Mouse (Mus musculus): Measurements from ENCODE around the gene Ahdc1.

DNA sequence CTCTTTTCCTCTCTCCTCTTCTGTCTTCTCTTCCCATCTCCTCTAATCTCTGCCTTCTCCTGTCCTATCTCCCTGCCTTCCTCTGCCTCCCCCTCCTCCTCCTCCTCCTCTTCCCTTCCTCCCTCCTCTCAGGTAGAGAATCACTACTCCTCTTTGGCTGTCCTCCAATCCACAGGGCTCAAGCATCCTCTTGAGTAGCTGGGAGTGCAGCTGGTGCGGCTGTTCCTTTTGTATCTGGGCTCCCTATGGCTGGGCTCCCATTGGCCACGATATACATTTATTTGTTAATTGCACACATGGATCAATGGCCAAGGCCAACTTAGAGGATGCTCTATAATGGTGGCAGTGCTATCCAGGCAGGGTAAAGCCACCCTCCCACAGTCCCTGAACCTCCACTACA, 38.5 kb upstream of the Ahdc1 start:
- TF ChIP-seq SRF (IDR thresholded peaks at IDR 0.05; ENCODE audit: control insufficient read depth, insufficient read length, low read depth) (no peak), POLR2A (IDR thresholded peaks at IDR 0.05; ENCODE audit: insufficient read length, low read depth) (no peak), MAX (IDR thresholded peaks at IDR 0.05; ENCODE audit: low read depth) (no peak), REST (IDR thresholded peaks at IDR 0.05; ENCODE audit: insufficient read depth, insufficient read length) (no peak), USF1 (IDR thresholded peaks at IDR 0.05; ENCODE audit: low read depth) (no peak), MYOD1 (IDR thresholded peaks at IDR 0.05; ENCODE audit: control insufficient read depth in 1 of 3, insufficient read length in 2 of 3, low read depth in 2 of 3) (no peak), TCF12 (IDR thresholded peaks at IDR 0.05; ENCODE audit: insufficient read depth, poor library complexity, severe bottlenecking) (no peak), POLR2AphosphoS2 (IDR thresholded peaks at IDR 0.05; ENCODE audit: insufficient read length, low read depth) (no peak), MYOG (IDR thresholded peaks at IDR 0.05; ENCODE audit: control insufficient read depth in 1 of 3, insufficient read depth in 1 of 3, insufficient read length in 2 of 3, low read depth in 2 of 3) (no peak), TCF3 (IDR thresholded peaks at IDR 0.05; ENCODE audit: insufficient read length, low read depth) (no peak)

Data from myocyte (in vitro differentiated cells).